Mouse (Mus musculus): Measurements from ENCODE around the gene Trir. TPM values are rescaled to one million over a fixed set of nuclear protein-coding genes. Genes with fewer than 3 reads are reported as not detected.

Gene Trir
- polyA plus RNA-seq, 1 experiment from 2014 or later = 156 TPM

DNA sequence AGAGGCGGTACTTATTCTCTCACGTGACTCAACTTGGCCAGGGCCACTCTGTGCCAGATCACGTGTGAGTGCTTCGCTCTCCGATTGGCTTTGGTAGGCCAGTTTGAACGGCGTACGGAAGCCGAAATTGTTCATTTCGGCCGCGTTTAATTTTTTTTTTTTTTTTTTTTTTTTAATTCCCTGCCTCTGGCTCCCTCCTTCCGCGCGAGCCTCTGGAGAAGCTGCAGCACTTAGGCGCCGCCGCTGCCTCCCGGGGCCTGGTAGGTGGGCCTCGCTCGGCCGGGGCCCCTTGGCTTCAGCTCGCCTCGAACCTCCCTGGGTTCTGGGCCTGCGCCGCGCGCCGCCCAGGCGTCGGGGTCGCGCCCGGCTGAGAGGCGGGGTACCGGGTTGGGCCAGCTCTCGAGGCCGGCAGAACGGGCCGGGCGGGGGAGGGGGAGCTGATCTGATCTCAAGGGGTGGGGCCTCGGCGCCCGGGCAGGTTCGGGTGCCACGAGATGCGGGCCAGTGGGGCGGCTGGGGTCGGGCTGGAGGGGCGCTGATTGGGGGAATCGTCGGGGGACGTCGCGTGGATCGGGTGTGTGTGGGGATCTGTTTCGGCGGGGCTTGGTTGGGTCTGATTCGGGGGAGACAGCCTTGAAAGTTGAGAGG lies 10.2 kb downstream of the Trir start, which contains the start of gene Tnpo2:
Gene Tnpo2, plus strand, starts transcription at position 198 of the 648 bp plus-strand sequence.
- ATAC-seq (ENCODE audit: insufficient read depth) (peak; percentile 87), DNase-seq (peak; percentile 98)
- no peaks in the 10 kb centered on the region for H3K27me3 ChIP-seq (ENCODE audit: insufficient read depth, low read length)
- peak within 1 kb of the TSS; percentile 93 for H3K4me2 ChIP-seq
- peaks cover 44% of the 10 kb centered on the region for H3K36me3 ChIP-seq (ENCODE audit: insufficient read depth)
- no peaks in the 10 kb centered on the region for H3K9me3 ChIP-seq (ENCODE audit: low read depth, low read length)
- H3K27ac ChIP-seq (ENCODE audit: low read depth) = peak within 1 kb of the TSS; percentile 100
- WGBS = under 1% methylated on average over 59 of the region's 59 CpGs
- 0 out of 2 replicates have a peak, but pooled peaks cover 16% of the 10 kb centered on the region for H3K4me1 ChIP-seq (ENCODE audit: insufficient read depth)
- TF ChIP-seq CTCF (IDR thresholded peaks at IDR 0.05; ENCODE audit: low read depth) = no peak
- peak within 1 kb of the TSS; percentile 90 for H3K9ac ChIP-seq
- H3K4me3 ChIP-seq (ENCODE audit: low read depth, low read length) = peak within 1 kb of the TSS; percentile 83

DNA sequence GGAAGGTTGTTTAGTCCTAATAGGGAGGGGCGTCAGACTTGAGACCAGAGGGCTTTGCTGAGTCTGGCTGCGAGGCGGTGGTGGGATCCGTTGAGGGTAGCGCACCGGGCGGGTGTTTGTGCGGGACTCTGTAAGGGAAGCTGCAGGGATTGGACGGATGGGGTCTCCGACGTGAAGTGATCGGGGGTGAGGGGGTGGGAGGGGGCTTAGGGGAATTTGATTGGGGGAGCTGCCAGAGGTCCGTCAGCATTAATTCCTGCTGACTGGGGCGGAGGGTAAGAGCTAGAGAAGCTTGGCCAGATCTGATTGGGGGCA lies 10.7 kb downstream of the Trir start:
- TF ChIP-seq CTCF (IDR thresholded peaks at IDR 0.05; ENCODE audit: low read depth) = no peak
- H3K4me3 ChIP-seq (ENCODE audit: low read depth, low read length) = peak overlapping the region; percentile 83
- no peaks in the 10 kb centered on the region for H3K27me3 ChIP-seq (ENCODE audit: insufficient read depth, low read length)
- DNase-seq (peak; percentile 71), ATAC-seq (ENCODE audit: insufficient read depth) (peak; percentile 67)
- peak overlapping the region; percentile 93 for H3K4me2 ChIP-seq
- H3K36me3 ChIP-seq (ENCODE audit: insufficient read depth) = peaks cover 44% of the 10 kb centered on the region
- peak overlapping the region; percentile 100 for H3K27ac ChIP-seq (ENCODE audit: low read depth)
- H3K9ac ChIP-seq = peak overlapping the region; percentile 90
- H3K4me1 ChIP-seq (ENCODE audit: insufficient read depth) = 0 out of 2 replicates have a peak, but pooled peaks cover 16% of the 10 kb centered on the region
- H3K9me3 ChIP-seq (ENCODE audit: low read depth, low read length) = no peaks in the 10 kb centered on the region
- WGBS = 1% methylated on average over 14 of the region's 14 CpGs

DNA sequence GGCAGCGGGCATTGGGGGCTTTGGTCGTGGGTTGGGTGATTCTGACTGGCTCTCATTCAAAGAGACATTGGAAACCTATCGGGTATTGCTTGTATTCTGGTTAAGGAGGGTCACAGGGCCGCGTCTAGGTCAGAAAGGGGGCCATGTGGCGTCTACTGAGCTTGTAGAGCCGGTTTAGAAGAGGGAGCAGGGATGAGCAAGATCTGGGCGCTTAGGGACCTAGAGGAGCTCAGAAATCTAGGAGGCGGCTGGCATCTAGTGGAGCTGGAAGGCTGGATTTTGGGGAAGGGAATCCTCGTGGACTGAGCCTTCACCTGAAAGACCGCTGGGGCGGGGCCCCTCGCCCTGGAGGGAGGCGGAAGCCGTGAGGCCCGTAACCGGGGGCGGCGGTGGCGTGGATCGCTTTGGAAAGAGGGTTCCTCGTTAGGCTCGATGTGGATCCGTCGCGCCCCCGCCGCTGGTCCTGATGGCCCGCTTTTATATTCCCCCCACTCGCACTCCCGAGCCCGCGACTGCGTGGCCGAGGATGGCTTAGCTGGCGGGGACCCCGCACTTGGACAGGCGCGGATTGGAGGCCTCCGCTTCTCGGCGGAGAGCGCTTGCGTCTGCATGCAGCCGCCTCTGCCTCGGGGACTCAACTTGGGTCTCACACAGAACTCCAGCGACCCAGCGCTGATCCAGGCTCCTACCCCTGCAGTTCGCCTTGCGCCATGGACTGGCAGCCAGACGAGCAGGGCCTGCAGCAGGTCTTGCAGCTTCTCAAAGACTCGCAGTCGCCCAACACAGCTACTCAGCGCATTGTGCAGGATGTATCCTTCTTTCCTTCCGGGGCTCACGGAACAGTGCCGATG lies 11.3 kb downstream of the Trir start:
- Histone ChIP-seq H3K4me3 (ENCODE audit: low read depth, low read length) (peak overlapping the region; percentile 83), H3K4me1 (ENCODE audit: insufficient read depth) (0 out of 2 replicates have a peak, but pooled peaks cover 16% of the 10 kb centered on the region), H3K4me2 (peak overlapping the region; percentile 93), H3K27me3 (ENCODE audit: insufficient read depth, low read length) (no peaks in the 10 kb centered on the region), H3K9ac (peak overlapping the region; percentile 90), H3K27ac (ENCODE audit: low read depth) (peak overlapping the region; percentile 100), H3K9me3 (ENCODE audit: low read depth, low read length) (no peaks in the 10 kb centered on the region), H3K36me3 (ENCODE audit: insufficient read depth) (peaks cover 44% of the 10 kb centered on the region)
- under 1% methylated on average over 57 of the region's 57 CpGs for WGBS
- peak; percentile 5 for ATAC-seq (ENCODE audit: insufficient read depth)
- TF ChIP-seq CTCF (IDR thresholded peaks at IDR 0.05; ENCODE audit: low read depth) = no peak
- peak; percentile 63 for DNase-seq

DNA sequence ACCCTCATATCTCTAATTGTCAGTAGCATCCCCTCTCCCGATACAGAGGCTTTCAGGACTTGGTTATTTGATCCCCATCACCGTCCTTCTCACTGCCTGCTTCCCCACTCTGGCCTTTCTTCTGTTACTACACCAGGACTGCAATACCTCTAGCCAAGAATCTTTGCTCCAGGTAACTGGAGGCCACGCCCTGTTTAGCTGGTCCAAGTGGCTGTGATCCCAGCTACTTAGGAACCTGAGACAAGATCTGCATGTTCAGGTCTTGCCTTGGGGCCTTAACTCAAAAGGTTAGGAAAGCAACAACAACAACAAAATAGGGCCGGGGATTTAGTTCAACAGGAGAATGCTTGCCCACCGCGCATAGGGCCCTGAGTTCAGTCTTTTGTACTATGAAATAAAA lies 17.0 kb downstream of the Trir start:
- H3K4me1 ChIP-seq (ENCODE audit: insufficient read depth) = 0 out of 2 replicates have a peak, but pooled peaks cover 3% of the 10 kb centered on the region
- 89% methylated on average over 6 of the region's 6 CpGs for WGBS
- ATAC-seq (ENCODE audit: insufficient read depth) (no peak), DNase-seq (no peak)
- no peak overlapping the region for H3K27ac ChIP-seq (ENCODE audit: low read depth)
- no peak overlapping the region for H3K9ac ChIP-seq
- TF ChIP-seq CTCF (IDR thresholded peaks at IDR 0.05; ENCODE audit: low read depth) = no peak
- H3K4me3 ChIP-seq (ENCODE audit: low read depth, low read length) = no peak overlapping the region
- H3K27me3 ChIP-seq (ENCODE audit: insufficient read depth, low read length) = no peaks in the 10 kb centered on the region
- H3K36me3 ChIP-seq (ENCODE audit: insufficient read depth) = peaks cover 91% of the 10 kb centered on the region
- no peak overlapping the region for H3K4me2 ChIP-seq
- no peaks in the 10 kb centered on the region for H3K9me3 ChIP-seq (ENCODE audit: low read depth, low read length)

DNA sequence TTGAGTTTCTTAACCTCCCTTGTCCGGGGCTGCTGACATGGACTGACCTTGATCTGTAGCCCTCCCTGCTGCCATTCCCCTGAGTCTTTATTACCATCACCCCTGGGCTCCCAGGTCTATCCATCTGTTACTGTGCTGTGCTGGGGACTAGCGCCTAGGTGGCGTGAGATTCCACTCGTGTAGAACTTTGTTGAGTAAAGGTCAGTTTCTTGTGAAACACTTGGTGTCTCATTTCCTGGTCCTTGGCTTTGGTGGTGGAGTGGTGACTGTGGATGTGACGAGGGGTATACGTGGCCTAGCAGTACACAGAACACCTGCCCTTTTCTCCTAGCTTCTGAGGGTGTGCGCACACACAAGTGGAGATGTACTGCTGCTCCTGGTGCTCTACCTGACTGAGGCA lies 30.7 kb downstream of the Trir start:
- no peak overlapping the region for H3K4me2 ChIP-seq
- H3K27ac ChIP-seq (ENCODE audit: low read depth) = no peak overlapping the region
- no peak overlapping the region for H3K9ac ChIP-seq
- WGBS = 82% methylated on average over 7 of the region's 7 CpGs
- H3K4me1 ChIP-seq (ENCODE audit: insufficient read depth) = no peaks in the 10 kb centered on the region; the same call in 1 of the 2 replicates
- DNase-seq (no peak), ATAC-seq (ENCODE audit: insufficient read depth) (no peak)
- peaks cover 54% of the 10 kb centered on the region for H3K36me3 ChIP-seq (ENCODE audit: insufficient read depth)
- no peaks in the 10 kb centered on the region for H3K9me3 ChIP-seq (ENCODE audit: low read depth, low read length)
- no peak for TF ChIP-seq CTCF (IDR thresholded peaks at IDR 0.05; ENCODE audit: low read depth)
- H3K27me3 ChIP-seq (ENCODE audit: insufficient read depth, low read length) = no peaks in the 10 kb centered on the region
- no peak overlapping the region for H3K4me3 ChIP-seq (ENCODE audit: low read depth, low read length)

DNA sequence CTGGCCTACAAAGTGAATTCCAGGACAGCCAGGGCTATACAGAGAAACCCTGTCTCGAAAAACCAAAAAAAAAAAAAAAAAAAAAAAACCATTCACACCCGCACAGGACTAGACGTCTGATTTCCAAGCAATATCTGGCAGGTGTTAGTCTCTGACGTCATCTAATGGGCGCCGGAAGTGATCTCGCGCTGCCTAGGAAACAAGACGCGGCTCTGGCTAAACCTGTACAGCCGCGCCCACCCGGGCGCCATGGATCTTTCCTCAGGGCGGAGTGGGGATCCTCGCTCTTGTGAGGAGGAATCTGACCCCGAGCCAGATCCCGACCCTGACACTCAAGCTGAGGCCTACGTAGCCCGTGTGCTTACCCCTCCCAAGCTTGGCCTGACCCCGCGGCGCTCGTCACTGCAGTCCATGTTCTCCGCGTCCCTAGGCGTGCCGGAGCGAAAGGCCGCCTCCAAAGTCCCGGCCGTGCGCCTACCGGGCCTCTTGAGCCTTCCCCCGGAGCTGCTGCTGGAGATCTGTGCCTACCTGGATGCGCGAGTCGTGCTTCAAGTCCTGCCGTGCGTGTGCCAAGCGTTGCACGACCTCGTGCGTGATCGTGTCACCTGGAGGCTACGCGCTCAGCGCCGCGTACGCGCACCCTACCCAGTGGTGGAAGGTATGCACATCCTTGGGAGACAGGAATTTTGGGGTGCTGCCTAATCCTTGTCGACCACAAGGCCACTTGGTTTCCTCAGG lies 33.4 kb downstream of the Trir start, which contains the start of gene Fbxw9:
Gene Fbxw9, plus strand, starts transcription at position 177 of the 738 bp plus-strand sequence.
- peak within 1 kb of the TSS; percentile 96 for H3K4me2 ChIP-seq
- no peak within 1 kb of the TSS for H3K27ac ChIP-seq (ENCODE audit: low read depth)
- no peaks in the 10 kb centered on the region for H3K9me3 ChIP-seq (ENCODE audit: low read depth, low read length)
- peak within 1 kb of the TSS; percentile 68 for H3K9ac ChIP-seq
- no peaks in the 10 kb centered on the region; the same call in 1 of the 2 replicates for H3K4me1 ChIP-seq (ENCODE audit: insufficient read depth)
- no peaks in the 10 kb centered on the region for H3K27me3 ChIP-seq (ENCODE audit: insufficient read depth, low read length)
- ATAC-seq (ENCODE audit: insufficient read depth) (peak; percentile 92), DNase-seq (peak; percentile 97)
- peak within 1 kb of the TSS; percentile 77 for H3K4me3 ChIP-seq (ENCODE audit: low read depth, low read length)
- H3K36me3 ChIP-seq (ENCODE audit: insufficient read depth) = peaks cover 27% of the 10 kb centered on the region
- under 1% methylated on average over 52 of the region's 53 CpGs for whole genome bisulfite sequencing
- TF ChIP-seq CTCF (IDR thresholded peaks at IDR 0.05; ENCODE audit: low read depth) = no peak
